Mouse (Mus musculus): ENCODE results near the gene Rnf43. TPM values are rescaled to one million over a fixed set of nuclear protein-coding genes. Genes with fewer than 3 reads are reported as not detected.

Gene Rnf43
- polyA plus RNA-seq, 1 experiment from 2014 or later = 1.5 TPM

GRCm38 (mm10) chr11:87758957-87759608 is 96.6 kb downstream of the Rnf43 start:
- Histone ChIP-seq H3K27ac (replicated peaks) (no peak overlapping the region), H3K4me2 (replicated peaks) (no peak overlapping the region), H3K36me3 (no peaks in the 10 kb centered on the region), H3K9ac (replicated peaks) (no peak overlapping the region), H3K4me1 (peaks cover 38% of the 10 kb centered on the region), H3K4me3 (no peak overlapping the region), H3K9me3 (no peaks in the 10 kb centered on the region), H3K27me3 (peaks cover 42% of the 10 kb centered on the region)
- 77% methylated on average over 4 of the region's 4 CpGs for WGBS
- ATAC-seq (ENCODE audit: low FRiP score, low read depth) = no peak

DNA sequence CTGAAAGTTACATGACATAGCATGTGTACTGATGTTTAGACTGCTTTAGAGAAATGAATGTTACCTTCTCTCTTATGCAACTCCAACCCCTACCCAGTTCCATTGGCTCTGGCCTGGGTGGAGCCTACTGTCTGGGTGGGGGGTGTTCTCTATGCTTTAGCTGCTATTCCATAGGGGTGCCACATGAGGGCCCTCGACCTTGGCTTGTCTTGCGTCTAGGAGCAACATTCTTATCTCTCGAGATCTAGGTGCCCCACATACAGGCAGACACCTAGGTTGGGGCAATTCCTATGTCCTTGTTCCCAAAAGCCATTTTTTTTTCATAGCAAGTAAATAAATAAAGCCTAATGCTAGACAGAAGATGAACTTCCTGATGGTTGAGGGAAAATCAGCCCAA is 97.1 kb downstream of the Rnf43 start:
- peak overlapping the region; percentile 98 for H3K4me2 ChIP-seq (replicated peaks)
- peaks cover 43% of the 10 kb centered on the region for H3K4me1 ChIP-seq
- peaks cover 43% of the 10 kb centered on the region for H3K27me3 ChIP-seq
- 0 out of 2 replicates have a peak overlapping the region, but pooled peaks have one; percentile 65 for H3K9ac ChIP-seq (replicated peaks)
- under 1% methylated on average over 3 of the region's 3 CpGs for WGBS
- H3K4me3 ChIP-seq = no peak overlapping the region; the same call in 1 of the 2 replicates
- H3K9me3 ChIP-seq = no peaks in the 10 kb centered on the region
- no peak for ATAC-seq (ENCODE audit: low FRiP score, low read depth)
- H3K36me3 ChIP-seq = no peaks in the 10 kb centered on the region
- H3K27ac ChIP-seq (replicated peaks) = peak overlapping the region; percentile 77

- Histone ChIP-seq H3K27ac (replicated peaks) (peak within 1 kb of the TSS; percentile 77), H3K36me3 (no peaks in the 10 kb centered on the region), H3K27me3 (peaks cover 52% of the 10 kb centered on the region), H3K4me1 (peaks cover 52% of the 10 kb centered on the region), H3K9me3 (no peaks in the 10 kb centered on the region), H3K9ac (replicated peaks) (peak within 1 kb of the TSS; percentile 65), H3K4me3 (peak within 1 kb of the TSS; percentile 74), H3K4me2 (replicated peaks) (peak within 1 kb of the TSS; percentile 98)
- ATAC-seq (ENCODE audit: low FRiP score, low read depth) = peak; percentile 75
- WGBS = 6% methylated on average over 23 of the region's 23 CpGs
Observed at GRCm38 (mm10) chr11:87760301-87761081, 98.0 kb downstream of the Rnf43 start, which contains the start of gene Tspoap1. TSS of gene Tspoap1 (plus strand) at chr11:87760541.

- Histone ChIP-seq H3K4me1 (peaks cover 52% of the 10 kb centered on the region), H3K27me3 (peaks cover 60% of the 10 kb centered on the region), H3K36me3 (no peaks in the 10 kb centered on the region), H3K27ac (replicated peaks) (no peak overlapping the region; the same call in 1 of the 2 replicates), H3K9ac (replicated peaks) (peak overlapping the region; percentile 65), H3K4me3 (peak overlapping the region; percentile 74), H3K9me3 (no peaks in the 10 kb centered on the region), H3K4me2 (replicated peaks) (peak overlapping the region; percentile 98)
- ATAC-seq (ENCODE audit: low FRiP score, low read depth) = no peak
- 66% methylated on average over 11 of the region's 11 CpGs for WGBS
Observed at GRCm38 (mm10) chr11:87761181-87761721, 98.7 kb downstream of the Rnf43 start.

- Histone ChIP-seq H3K27ac (replicated peaks) (0 out of 2 replicates have a peak overlapping the region, but pooled peaks have one; percentile 58), H3K9ac (replicated peaks) (peak overlapping the region; percentile 82), H3K36me3 (no peaks in the 10 kb centered on the region), H3K9me3 (no peaks in the 10 kb centered on the region), H3K4me1 (peaks cover 52% of the 10 kb centered on the region), H3K27me3 (peaks cover 67% of the 10 kb centered on the region), H3K4me2 (replicated peaks) (peak overlapping the region; percentile 98), H3K4me3 (peak overlapping the region; percentile 74)
- no peak for ATAC-seq (ENCODE audit: low FRiP score, low read depth)
- WGBS = 80% methylated on average over 14 of the region's 14 CpGs
Observed at GRCm38 (mm10) chr11:87761806-87762701, 99.5 kb downstream of the Rnf43 start.

- Histone ChIP-seq H3K27me3 (peaks cover 67% of the 10 kb centered on the region), H3K4me3 (peak overlapping the region; percentile 74), H3K27ac (replicated peaks) (peak overlapping the region; percentile 58), H3K4me1 (peaks cover 52% of the 10 kb centered on the region), H3K9ac (replicated peaks) (peak overlapping the region; percentile 82), H3K9me3 (no peaks in the 10 kb centered on the region), H3K36me3 (no peaks in the 10 kb centered on the region), H3K4me2 (replicated peaks) (peak overlapping the region; percentile 98)
- no peak for ATAC-seq (ENCODE audit: low FRiP score, low read depth)
- 43% methylated on average over 12 of the region's 12 CpGs for WGBS
Observed at GRCm38 (mm10) chr11:87762702-87763385, 100.3 kb downstream of the Rnf43 start.

GRCm38 (mm10) chr11:87763511-87763987 is 101.0 kb downstream of the Rnf43 start:
- Histone ChIP-seq H3K9ac (replicated peaks) (peak overlapping the region; percentile 82), H3K27me3 (peaks cover 67% of the 10 kb centered on the region), H3K9me3 (no peaks in the 10 kb centered on the region), H3K4me2 (replicated peaks) (peak overlapping the region; percentile 98), H3K4me1 (peaks cover 52% of the 10 kb centered on the region), H3K4me3 (peak overlapping the region; percentile 74), H3K36me3 (peaks cover 4% of the 10 kb centered on the region; the same call in 1 of the 2 replicates), H3K27ac (replicated peaks) (peak overlapping the region; percentile 58)
- WGBS = under 1% methylated on average over 17 of the region's 17 CpGs
- ATAC-seq (ENCODE audit: low FRiP score, low read depth) = peak; percentile 60

- Histone ChIP-seq H3K4me1 (peaks cover 52% of the 10 kb centered on the region), H3K4me3 (peak overlapping the region; percentile 74), H3K27me3 (peaks cover 67% of the 10 kb centered on the region), H3K4me2 (replicated peaks) (peak overlapping the region; percentile 98), H3K36me3 (peaks cover 6% of the 10 kb centered on the region; the same call in 1 of the 2 replicates), H3K9me3 (no peaks in the 10 kb centered on the region), H3K27ac (replicated peaks) (peak overlapping the region; percentile 58), H3K9ac (replicated peaks) (peak overlapping the region; percentile 82)
- under 1% methylated on average over 65 of the region's 65 CpGs for WGBS
- ATAC-seq (ENCODE audit: low FRiP score, low read depth) = peak; percentile 50
Observed at GRCm38 (mm10) chr11:87763988-87764876, 101.7 kb downstream of the Rnf43 start.

DNA sequence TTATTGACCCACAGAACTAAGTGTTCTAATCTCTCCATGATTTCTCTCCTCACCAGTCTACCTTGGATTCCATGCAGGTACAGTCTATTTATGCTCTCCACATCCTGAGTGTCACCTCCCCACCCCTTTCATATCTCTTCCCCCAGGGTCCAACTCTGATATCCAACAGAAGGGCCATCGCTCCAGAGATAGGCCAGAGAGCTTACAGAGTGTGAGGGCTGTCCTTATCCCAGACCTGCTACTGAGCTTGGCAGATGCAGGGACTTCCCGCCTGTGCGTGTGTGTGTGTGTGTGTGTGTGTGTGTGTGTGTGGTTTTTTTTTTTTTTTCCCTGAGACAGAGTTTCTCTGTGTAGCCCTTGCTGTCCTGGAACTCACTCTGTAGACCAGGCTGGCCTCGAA is 106.2 kb downstream of the Rnf43 start:
- Histone ChIP-seq H3K9ac (replicated peaks) (no peak overlapping the region), H3K36me3 (peaks cover 41% of the 10 kb centered on the region), H3K4me1 (peaks cover 17% of the 10 kb centered on the region), H3K27ac (replicated peaks) (no peak overlapping the region), H3K4me3 (no peak overlapping the region), H3K27me3 (peaks cover 26% of the 10 kb centered on the region), H3K9me3 (no peaks in the 10 kb centered on the region), H3K4me2 (replicated peaks) (no peak overlapping the region)
- WGBS = 96% methylated on average over 2 of the region's 4 CpGs
- ATAC-seq (ENCODE audit: low FRiP score, low read depth) = no peak

- peaks cover 15% of the 10 kb centered on the region for H3K27me3 ChIP-seq
- no peaks in the 10 kb centered on the region for H3K9me3 ChIP-seq
- WGBS = 62% methylated on average over 3 of the region's 3 CpGs
- no peak overlapping the region for H3K4me2 ChIP-seq (replicated peaks)
- H3K36me3 ChIP-seq = peaks cover 49% of the 10 kb centered on the region
- no peak overlapping the region for H3K4me3 ChIP-seq
- no peak overlapping the region for H3K27ac ChIP-seq (replicated peaks)
- no peaks in the 10 kb centered on the region for H3K4me1 ChIP-seq
- no peak for ATAC-seq (ENCODE audit: low FRiP score, low read depth)
- H3K9ac ChIP-seq (replicated peaks) = no peak overlapping the region
Observed at GRCm38 (mm10) chr11:87770989-87771388, 108.5 kb downstream of the Rnf43 start.

Measured in midbrain, embryonic 12.5 days (tissue).